Mouse (Mus musculus) adrenal gland, postnatal 10 days (tissue): ENCODE results near the gene Spag16. TPM values are rescaled to one million over a fixed set of nuclear protein-coding genes. Genes with fewer than 3 reads are reported as not detected.
A peak's percentile ranks its signal among the peaks of the same experiment; 100 is the strongest.
"Not testable (repeated sequence)": the region's sequence is repeated elsewhere in the genome, so short reads cannot be mapped to it uniquely, and the experiment has no call there.

Experiments
- DNase-seq: peaks from one replicate; pipeline ENCODE4 v3.0.0; 2021; ENCODE audit warnings: mixed read lengths
- long read RNA-seq, 2 experiments: library from polyadenylated mRNA; stranded (forward); transcript quantifications; one replicate each; pipeline ENCODE4 v2.0.0; 2021
- total RNA-seq, 2 experiments: library from RNA; stranded (reverse); gene quantifications; 2 replicates each; pipeline ENCODE4 v1.2.3; 2021

Gene Spag16
- not detected for total RNA-seq
- long read RNA-seq, experiment 1: 0 reads
- long read RNA-seq, experiment 2: 0 reads

GRCm38 (mm10) chr1:69826806-69827703, at the start of gene Spag16:
Spag16 (plus strand) TSS chr1:69826970.
- peak; percentile 63 for DNase-seq

- DNase-seq: peak; percentile 59
Measured at GRCm38 (mm10) chr1:69785129-69785528, 41.6 kb upstream of the Spag16 start.

GRCm38 (mm10) chr1:69786716-69787115, 40.1 kb upstream of the Spag16 start:
- no peak for DNase-seq

- DNase-seq: no peak
Measured at GRCm38 (mm10) chr1:69787379-69787778, 39.4 kb upstream of the Spag16 start.

- peak; percentile 74 for DNase-seq
Measured at GRCm38 (mm10) chr1:69790337-69791250, 36.2 kb upstream of the Spag16 start.

GRCm38 (mm10) chr1:69798948-69799565, 27.7 kb upstream of the Spag16 start:
- DNase-seq: no peak

- no peak for DNase-seq
Measured at GRCm38 (mm10) chr1:69810161-69810560, 16.6 kb upstream of the Spag16 start.

- not testable (repeated sequence) for DNase-seq
Measured at GRCm38 (mm10) chr1:69825635-69826034, 1.1 kb upstream of the Spag16 start.

- no peak for DNase-seq
Measured at GRCm38 (mm10) chr1:69828872-69829479, 2.2 kb downstream of the Spag16 start.

GRCm38 (mm10) chr1:69830586-69830985, 3.8 kb downstream of the Spag16 start:
- no peak for DNase-seq

- DNase-seq: no peak
Measured at GRCm38 (mm10) chr1:69831002-69831401, 4.2 kb downstream of the Spag16 start.

GRCm38 (mm10) chr1:69833476-69833875, 6.7 kb downstream of the Spag16 start:
- not testable (repeated sequence) for DNase-seq

GRCm38 (mm10) chr1:69853436-69853835, 26.7 kb downstream of the Spag16 start:
- DNase-seq: no peak

- DNase-seq: no peak
Measured at GRCm38 (mm10) chr1:69867776-69868175, 41.0 kb downstream of the Spag16 start.

GRCm38 (mm10) chr1:69956606-69957005, 129.8 kb downstream of the Spag16 start:
- no peak for DNase-seq

- DNase-seq: no peak
Measured at GRCm38 (mm10) chr1:69996874-69997273, 170.1 kb downstream of the Spag16 start.

GRCm38 (mm10) chr1:70012991-70013390, 186.2 kb downstream of the Spag16 start:
- no peak for DNase-seq

GRCm38 (mm10) chr1:70037384-70037783, 210.6 kb downstream of the Spag16 start:
- no peak for DNase-seq

GRCm38 (mm10) chr1:70067404-70067803, 240.6 kb downstream of the Spag16 start:
- DNase-seq: no peak

GRCm38 (mm10) chr1:70073440-70073839, 246.7 kb downstream of the Spag16 start:
- no peak for DNase-seq

GRCm38 (mm10) chr1:70078806-70079205, 252.0 kb downstream of the Spag16 start:
- DNase-seq: peak; percentile 10
